Mouse (Mus musculus): Measurements from ENCODE around the gene Gps2. TPM values are rescaled to one million over a fixed set of nuclear protein-coding genes. Genes with fewer than 3 reads are reported as not detected.

Gps2 gene
- total RNA-seq, 1 experiment from 2014 or later = 52.3 TPM

DNA sequence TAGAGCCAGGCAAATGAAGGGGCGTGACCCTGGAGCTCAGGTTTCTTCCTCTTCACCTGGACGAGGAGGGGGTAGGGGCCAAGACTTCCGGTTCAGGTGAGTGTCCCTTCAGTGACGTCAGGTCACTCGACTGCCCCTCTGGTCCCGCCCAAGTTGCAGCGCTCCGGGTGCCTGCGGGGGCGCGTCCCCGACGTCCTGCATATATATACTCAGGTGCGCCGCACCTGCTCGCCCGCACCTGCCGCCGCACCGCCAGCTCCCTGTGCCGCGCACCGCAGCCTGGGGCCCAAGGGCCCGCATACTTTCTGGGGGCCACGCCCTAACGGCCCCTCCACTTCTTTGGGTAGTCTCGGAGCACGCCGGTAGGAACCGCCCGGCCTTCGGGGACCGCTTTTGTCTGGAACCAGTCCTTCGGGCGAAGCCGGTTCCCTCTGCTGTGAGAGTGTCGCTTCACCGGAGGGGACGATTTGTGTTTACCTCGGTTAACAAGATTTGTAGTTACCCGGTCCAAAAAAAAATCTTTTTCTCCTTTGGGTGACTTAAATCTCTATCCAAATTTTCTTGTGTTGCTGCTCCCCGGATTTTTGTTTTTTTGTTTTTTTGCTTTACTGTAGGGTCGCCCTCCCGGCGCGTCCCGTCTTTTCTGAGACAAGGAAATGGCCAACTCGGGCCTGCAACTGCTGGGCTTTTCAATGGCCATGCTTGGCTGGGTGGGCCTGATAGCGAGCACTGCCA, 51.8 kb downstream of the Gps2 start:
- DNase-seq = peak; percentile 19

Small RNAs within 50 kb of the gene (microRNA-seq; reads per million reads assigned to microRNA genes)
- gene Mir6924 = 0 reads per million in 2 experiments

Other genes with a start within 250 kb of the Gps2 start
- 8.6 and 12.2 TPM in 2 replicates for gene Cd68, start 247.7 kb upstream of the Gps2 start, total RNA-seq (2021)
- 642 and 752 TPM in 2 replicates for gene Eif4a1, start 241.5 kb upstream of the Gps2 start, total RNA-seq (2021)
- gene Senp3, start 231.8 kb upstream of the Gps2 start, total RNA-seq (2021) = 71.6 and 72.4 TPM in 2 replicates
- 2.7 and 4.0 TPM in 2 replicates for gene Tnfsf13, start 228.1 kb upstream of the Gps2 start, total RNA-seq (2021)
- 20.3 and 21.5 TPM in 2 replicates for gene Tnfsf12, start 218.0 kb upstream of the Gps2 start, total RNA-seq (2021)
- 3.9 and 4.6 TPM in 2 replicates for gene Tnfsfm13, start 217.8 kb upstream of the Gps2 start, total RNA-seq (2021)
- gene Polr2a, start 155.3 kb upstream of the Gps2 start, total RNA-seq (2021) = 78.0 and 84.0 TPM in 2 replicates
- gene Slc35g3, start 151.9 kb upstream of the Gps2 start, total RNA-seq (2021) = not detected in 2 replicates
- 39.9 and 42.4 TPM in 2 replicates for gene Zbtb4, start 148.0 kb upstream of the Gps2 start, total RNA-seq (2021)
- 2.4 and 3.2 TPM in 2 replicates for gene Chrnb1, start 117.9 kb upstream of the Gps2 start, total RNA-seq (2021)
- 3.5 and 3.8 TPM in 2 replicates for gene Fgf11, start 112.0 kb upstream of the Gps2 start, total RNA-seq (2021)
- gene Tmem102, start 108.3 kb upstream of the Gps2 start, total RNA-seq (2021) = 0.74 and 1.1 TPM in 2 replicates
- not detected in 2 replicates for gene Gm39566, start 98.6 kb upstream of the Gps2 start, total RNA-seq (2021)
- gene Spem2, start 95.4 kb upstream of the Gps2 start, total RNA-seq (2021) = not detected in 2 replicates
- 0.38 TPM in 1 of 2 replicates, not detected in the other for gene Spem1, start 91.7 kb upstream of the Gps2 start, total RNA-seq (2021)
- gene Nlgn2, start 76.1 kb upstream of the Gps2 start, total RNA-seq (2021) = 17.6 and 20.6 TPM in 2 replicates
- 114 and 128 TPM in 2 replicates for gene Tmem256, start 75.4 kb upstream of the Gps2 start, total RNA-seq (2021)
- 50.5 and 51.3 TPM in 2 replicates for gene Plscr3, start 67.5 kb upstream of the Gps2 start, total RNA-seq (2021)
- 0.30 TPM in 1 of 2 replicates, not detected in the other for gene Tnk1, start 55.2 kb upstream of the Gps2 start, total RNA-seq (2021)
- not detected in 2 replicates for gene Tmem95, start 35.9 kb upstream of the Gps2 start, total RNA-seq (2021)
- 4.1 and 4.4 TPM in 2 replicates for gene Kctd11, start 32.5 kb upstream of the Gps2 start, total RNA-seq (2021)
- gene Acap1, start 18.3 kb upstream of the Gps2 start, total RNA-seq (2021) = 2.1 and 14.4 TPM in 2 replicates
- 1.8 and 2.1 TPM in 2 replicates for gene 2810408A11Rik, start 12.9 kb upstream of the Gps2 start, total RNA-seq (2021)
- gene Neurl4, start 12.8 kb upstream of the Gps2 start, total RNA-seq (2021) = 45.9 and 48.8 TPM in 2 replicates
- 616 and 636 TPM in 2 replicates for gene Eif5a, start 8.1 kb downstream of the Gps2 start, total RNA-seq (2021)
- gene Ybx2, start 21.9 kb downstream of the Gps2 start, total RNA-seq (2021) = 27.3 and 39.6 TPM in 2 replicates
- gene Slc2a4, start 34.3 kb downstream of the Gps2 start, total RNA-seq (2021) = 65.2 and 78.7 TPM in 2 replicates
- 1.1 TPM in 1 of 2 replicates, not detected in the other for gene Cldn7, start 50.9 kb downstream of the Gps2 start, total RNA-seq (2021)
- 128 and 129 TPM in 2 replicates for gene Ctdnep1, start 67.3 kb downstream of the Gps2 start, total RNA-seq (2021)
- gene Elp5, start 68.6 kb downstream of the Gps2 start, total RNA-seq (2021) = 65.2 and 73.2 TPM in 2 replicates
- gene Gabarap, start 77.3 kb downstream of the Gps2 start, total RNA-seq (2021) = 344 and 351 TPM in 2 replicates
- gene Phf23, start 81.9 kb downstream of the Gps2 start, total RNA-seq (2021) = 47.3 and 53.2 TPM in 2 replicates
- gene Dvl2, start 86.7 kb downstream of the Gps2 start, total RNA-seq (2021) = 16.0 and 23.1 TPM in 2 replicates
- gene Acadvl, start 101.5 kb downstream of the Gps2 start, total RNA-seq (2021) = 1,177 and 1,207 TPM in 2 replicates
- 31.9 and 37.0 TPM in 2 replicates for gene Dlg4, start 103.1 kb downstream of the Gps2 start, total RNA-seq (2021)
- gene Asgr1, start 140.2 kb downstream of the Gps2 start, total RNA-seq (2021) = 2.2 and 47.3 TPM in 2 replicates
- 1.9 and 30.0 TPM in 2 replicates for gene Asgr2, start 178.8 kb downstream of the Gps2 start, total RNA-seq (2021)
- 1.8 and 3.3 TPM in 2 replicates for gene Mgl2, start 216.4 kb downstream of the Gps2 start, total RNA-seq (2021)
- 4.2 and 8.2 TPM in 2 replicates for gene Clec10a, start 242.3 kb downstream of the Gps2 start, total RNA-seq (2021)